Mouse (Mus musculus): ENCODE measurements around the gene Plcb1. TPM values are rescaled to one million over a fixed set of nuclear protein-coding genes. Genes with fewer than 3 reads are reported as not detected.
A peak's percentile ranks its signal among the peaks of the same experiment; 100 is the strongest.
"Not testable (repeated sequence)": the region's sequence is repeated elsewhere in the genome, so short reads cannot be mapped to it uniquely, and the experiment has no call there.

The Plcb1 gene
- polyA plus RNA-seq, 1 experiment from 2014 or later, result 30.1 TPM

- no peaks in the 10 kb centered on the region for H3K36me3 ChIP-seq
- no peaks in the 10 kb centered on the region for H3K27me3 ChIP-seq
- H3K27ac ChIP-seq, result no peak overlapping the region
- H3K4me3 ChIP-seq (replicated peaks), result no peak overlapping the region
- no peaks in the 10 kb centered on the region for H3K9me3 ChIP-seq (replicated peaks)
- H3K4me2 ChIP-seq, result no peak overlapping the region
- H3K9ac ChIP-seq, result no peak overlapping the region
- no peak for ATAC-seq (replicated peaks; ENCODE audit: low FRiP score)
- no peaks in the 10 kb centered on the region for H3K4me1 ChIP-seq
- WGBS, result 90% methylated on average over 3 of the region's 3 CpGs
These were observed 530.1 kb downstream of the Plcb1 start for GRCm38 (mm10) chr2:135315980-135316379.

GRCm38 (mm10) chr2:135318136-135318535 lies 532.3 kb downstream of the Plcb1 start:
- Histone ChIP-seq H3K27me3 (no peaks in the 10 kb centered on the region), H3K9ac (no peak overlapping the region), H3K27ac (no peak overlapping the region), H3K36me3 (no peaks in the 10 kb centered on the region), H3K4me2 (no peak overlapping the region), H3K4me1 (no peaks in the 10 kb centered on the region), H3K4me3 (replicated peaks) (no peak overlapping the region), H3K9me3 (replicated peaks) (no peaks in the 10 kb centered on the region)
- ATAC-seq (replicated peaks; ENCODE audit: low FRiP score), result no peak
- WGBS, result 92% methylated on average over 1 of the region's 1 CpGs

DNA sequence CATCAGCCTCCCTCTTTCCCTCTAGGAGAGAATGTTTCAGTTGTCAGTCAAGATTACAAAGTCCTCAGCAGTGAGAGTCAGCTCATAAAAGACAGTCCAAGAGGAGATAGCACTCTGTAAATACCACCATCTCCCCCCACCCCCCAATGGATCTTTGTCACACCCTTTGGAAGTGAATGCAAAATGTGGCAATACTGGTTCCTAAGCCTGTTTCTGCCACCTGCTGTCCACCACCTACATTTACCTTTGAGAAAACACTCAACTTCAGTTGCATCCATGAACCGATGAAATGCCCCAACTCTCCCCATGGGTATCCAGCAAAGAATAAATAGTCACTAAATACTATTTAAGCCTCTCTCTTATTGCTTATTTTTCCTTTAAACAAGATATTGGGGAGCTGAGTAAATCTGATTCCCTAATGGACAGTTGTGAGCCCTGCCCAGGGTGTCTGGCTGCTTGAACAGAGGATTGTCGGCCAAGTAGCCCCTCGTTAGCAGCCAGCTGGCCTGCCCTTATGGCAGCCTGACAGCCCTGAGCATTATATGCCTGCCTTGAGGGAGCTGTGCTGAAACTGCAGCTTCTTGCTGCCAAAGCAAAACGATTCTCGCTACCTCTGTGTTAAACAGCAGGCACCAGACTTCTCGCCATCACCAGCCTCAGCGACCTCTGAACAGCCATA lies 537.5 kb downstream of the Plcb1 start:
- Histone ChIP-seq H3K4me2 (peak overlapping the region; percentile 42), H3K9ac (no peak overlapping the region), H3K4me1 (peaks cover 4% of the 10 kb centered on the region; the same call in 1 of the 2 replicates), H3K9me3 (replicated peaks) (no peaks in the 10 kb centered on the region), H3K27me3 (no peaks in the 10 kb centered on the region), H3K27ac (no peak overlapping the region), H3K4me3 (replicated peaks) (no peak overlapping the region), H3K36me3 (no peaks in the 10 kb centered on the region)
- ATAC-seq (replicated peaks; ENCODE audit: low FRiP score), result no peak; the same call in none of the 2 replicates
- 68% methylated on average over 7 of the region's 7 CpGs for WGBS

DNA sequence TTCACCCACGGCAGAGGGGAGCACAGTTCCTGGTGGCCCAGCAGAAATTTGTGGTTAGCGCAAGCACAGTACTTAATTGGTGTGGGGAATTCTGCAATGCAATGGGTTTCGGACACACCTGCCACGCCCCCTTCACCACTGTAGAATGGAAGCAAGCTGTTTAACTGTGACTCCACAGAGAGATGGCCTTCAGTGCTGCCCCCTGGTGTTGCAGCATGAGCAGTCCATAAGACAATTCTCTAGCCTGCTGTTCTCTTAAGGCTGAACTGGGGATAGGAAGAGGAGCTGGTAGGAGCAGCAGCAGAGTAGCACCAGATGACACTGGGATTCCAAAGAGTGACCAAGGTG lies 538.1 kb downstream of the Plcb1 start:
- Histone ChIP-seq H3K9me3 (replicated peaks) (no peaks in the 10 kb centered on the region), H3K4me2 (peak overlapping the region; percentile 42), H3K4me1 (peaks cover 4% of the 10 kb centered on the region; the same call in 1 of the 2 replicates), H3K4me3 (replicated peaks) (no peak overlapping the region), H3K36me3 (no peaks in the 10 kb centered on the region), H3K27ac (no peak overlapping the region), H3K9ac (no peak overlapping the region), H3K27me3 (no peaks in the 10 kb centered on the region)
- ATAC-seq (replicated peaks; ENCODE audit: low FRiP score), result peak; percentile 92
- 35% methylated on average over 4 of the region's 4 CpGs for WGBS

DNA sequence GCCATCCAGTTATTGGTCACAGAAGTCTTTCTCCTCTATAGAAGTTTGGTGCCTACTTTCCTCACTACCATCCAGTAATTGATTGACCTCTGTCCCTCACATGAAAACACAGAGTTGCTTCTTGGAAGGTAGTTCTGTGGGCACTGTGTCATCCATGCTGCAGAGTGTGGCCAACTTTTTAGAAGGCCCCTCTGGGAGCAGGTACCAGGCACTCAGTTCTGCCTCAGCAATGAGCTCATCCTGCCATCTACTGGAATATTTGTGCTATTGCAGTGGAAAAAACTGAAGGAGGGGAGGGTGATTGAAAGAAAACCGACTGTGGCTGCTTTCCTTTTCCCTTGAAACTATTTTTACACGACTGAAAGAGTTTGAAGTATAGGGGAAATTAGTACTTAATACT lies 542.9 kb downstream of the Plcb1 start:
- Histone ChIP-seq H3K4me3 (replicated peaks) (no peak overlapping the region), H3K9ac (no peak overlapping the region), H3K4me1 (peaks cover 6% of the 10 kb centered on the region), H3K4me2 (no peak overlapping the region), H3K27ac (no peak overlapping the region), H3K36me3 (no peaks in the 10 kb centered on the region), H3K9me3 (replicated peaks) (no peaks in the 10 kb centered on the region), H3K27me3 (0 out of 2 replicates have a peak, but pooled peaks cover 7% of the 10 kb centered on the region)
- WGBS, result 0% methylated on average over 2 of the region's 2 CpGs
- ATAC-seq (replicated peaks; ENCODE audit: low FRiP score), result peak; percentile 63; the same call in 1 of the 2 replicates

DNA sequence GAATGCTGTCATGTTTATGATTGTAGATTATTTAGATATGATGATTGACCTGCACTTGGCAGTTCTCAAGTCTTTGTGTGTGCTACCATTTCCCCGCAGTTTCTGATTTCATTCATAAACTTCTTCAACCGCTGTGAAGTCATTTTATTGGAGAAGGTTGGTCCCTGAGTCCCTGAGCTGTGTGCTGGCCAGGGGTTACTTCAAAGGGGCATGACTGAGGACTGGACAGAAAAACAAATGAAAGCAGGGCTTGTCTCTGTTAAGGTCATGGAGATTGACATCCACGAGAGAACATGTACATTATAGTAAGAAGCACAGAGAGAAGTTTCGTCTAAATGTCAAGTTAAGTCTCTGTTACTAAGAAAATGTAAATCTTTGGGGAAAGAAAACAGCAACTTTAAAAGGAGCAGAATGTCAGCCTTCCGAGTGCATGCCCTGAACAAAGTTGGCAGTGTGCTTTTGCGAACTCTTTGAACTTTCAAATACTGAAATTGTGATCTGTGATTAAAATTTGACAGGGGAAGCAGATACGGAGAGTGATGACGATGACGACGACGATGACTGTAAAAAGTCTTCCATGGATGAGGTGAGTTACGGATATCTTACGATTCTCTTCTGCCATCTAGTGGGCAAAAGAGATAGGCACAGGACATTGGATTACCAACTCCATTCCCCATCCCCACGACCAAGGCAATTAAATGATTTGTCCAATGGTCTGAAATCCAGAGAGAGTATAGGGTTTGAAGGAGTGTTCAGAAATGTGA lies 544.1 kb downstream of the Plcb1 start:
- H3K9me3 ChIP-seq (replicated peaks), result no peaks in the 10 kb centered on the region
- H3K36me3 ChIP-seq, result no peaks in the 10 kb centered on the region
- H3K4me3 ChIP-seq (replicated peaks), result peak overlapping the region; percentile 28
- no peak overlapping the region for H3K27ac ChIP-seq
- 0 out of 2 replicates have a peak, but pooled peaks cover 7% of the 10 kb centered on the region for H3K27me3 ChIP-seq
- peak overlapping the region; percentile 55 for H3K4me2 ChIP-seq
- 7% methylated on average over 14 of the region's 14 CpGs for WGBS
- H3K9ac ChIP-seq, result no peak overlapping the region
- H3K4me1 ChIP-seq, result peaks cover 4% of the 10 kb centered on the region; the same call in 1 of the 2 replicates
- peak; percentile 84 for ATAC-seq (replicated peaks; ENCODE audit: low FRiP score)

DNA sequence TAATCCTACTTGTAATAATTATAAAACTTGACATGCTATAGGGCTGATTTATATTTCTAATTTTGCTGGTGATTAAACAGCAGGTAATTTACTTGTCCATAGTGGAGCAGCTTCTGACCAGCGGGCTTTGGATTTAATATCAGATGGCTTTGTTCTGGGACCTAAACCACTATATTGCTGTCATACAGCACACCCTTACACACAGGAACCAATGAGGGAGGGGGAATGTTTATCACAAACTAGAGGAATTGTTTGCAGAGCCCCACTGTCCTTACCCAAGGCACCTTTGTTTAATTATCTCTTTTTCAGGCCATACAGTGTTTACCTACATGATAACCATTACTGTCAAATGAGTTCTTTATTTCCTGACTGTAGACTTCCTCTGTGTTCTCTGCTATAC lies 546.0 kb downstream of the Plcb1 start:
- WGBS, result 89% methylated on average over 1 of the region's 1 CpGs

GRCm38 (mm10) chr2:135356311-135356710 lies 570.4 kb downstream of the Plcb1 start:
- H3K4me1 ChIP-seq, result no peaks in the 10 kb centered on the region
- H3K36me3 ChIP-seq, result no peaks in the 10 kb centered on the region
- no peaks in the 10 kb centered on the region for H3K9me3 ChIP-seq (replicated peaks)
- no peak overlapping the region for H3K4me2 ChIP-seq
- no peak overlapping the region for H3K27ac ChIP-seq
- no peak overlapping the region for H3K9ac ChIP-seq
- WGBS, result 27% methylated on average over 1 of the region's 1 CpGs
- H3K27me3 ChIP-seq, result no peaks in the 10 kb centered on the region
- ATAC-seq (replicated peaks; ENCODE audit: low FRiP score), result no peak
- no peak overlapping the region for H3K4me3 ChIP-seq (replicated peaks)

More for the DNA sequence above, 546.0 kb downstream of the Plcb1 start:
- Histone ChIP-seq H3K4me2 (no peak overlapping the region), H3K36me3 (no peaks in the 10 kb centered on the region), H3K9ac (no peak overlapping the region), H3K4me3 (replicated peaks) (no peak overlapping the region), H3K9me3 (replicated peaks) (no peaks in the 10 kb centered on the region), H3K27ac (no peak overlapping the region), H3K27me3 (0 out of 2 replicates have a peak, but pooled peaks cover 7% of the 10 kb centered on the region), H3K4me1 (peaks cover 4% of the 10 kb centered on the region; the same call in 1 of the 2 replicates)
- ATAC-seq (replicated peaks; ENCODE audit: low FRiP score), result no peak

DNA sequence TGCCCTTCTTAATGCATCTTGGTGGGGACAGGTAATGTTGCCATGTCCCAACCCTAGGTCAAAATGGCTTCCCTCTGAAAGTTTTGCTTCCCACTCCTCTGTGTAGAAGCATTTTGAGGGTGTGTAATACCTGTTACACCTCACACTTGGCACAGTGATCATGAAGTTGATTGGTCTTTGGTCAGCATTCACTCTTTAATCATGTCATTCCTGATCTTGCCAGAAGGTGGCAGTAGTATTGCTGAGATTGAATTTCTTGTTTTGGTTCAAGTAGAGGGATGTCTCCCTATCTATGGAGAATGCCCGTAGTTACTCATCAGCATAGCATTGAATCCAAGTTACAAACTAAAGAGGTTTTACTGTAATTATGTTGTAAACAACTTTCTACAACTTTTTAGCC lies 575.9 kb downstream of the Plcb1 start:
- 10% methylated on average over 1 of the region's 1 CpGs for WGBS
- Histone ChIP-seq H3K4me2 (no peak overlapping the region), H3K9ac (no peak overlapping the region), H3K27me3 (no peaks in the 10 kb centered on the region), H3K9me3 (replicated peaks) (no peaks in the 10 kb centered on the region), H3K36me3 (no peaks in the 10 kb centered on the region), H3K4me1 (no peaks in the 10 kb centered on the region), H3K4me3 (replicated peaks) (no peak overlapping the region), H3K27ac (no peak overlapping the region)
- ATAC-seq (replicated peaks; ENCODE audit: low FRiP score), result no peak

GRCm38 (mm10) chr2:135362948-135363347 lies 577.1 kb downstream of the Plcb1 start:
- Histone ChIP-seq H3K27me3 (no peaks in the 10 kb centered on the region), H3K27ac (no peak overlapping the region), H3K4me1 (no peaks in the 10 kb centered on the region), H3K4me2 (no peak overlapping the region), H3K9ac (no peak overlapping the region), H3K9me3 (replicated peaks) (no peaks in the 10 kb centered on the region), H3K36me3 (no peaks in the 10 kb centered on the region), H3K4me3 (replicated peaks) (no peak overlapping the region)
- ATAC-seq (replicated peaks; ENCODE audit: low FRiP score), result no peak
- 79% methylated on average over 5 of the region's 5 CpGs for WGBS

DNA sequence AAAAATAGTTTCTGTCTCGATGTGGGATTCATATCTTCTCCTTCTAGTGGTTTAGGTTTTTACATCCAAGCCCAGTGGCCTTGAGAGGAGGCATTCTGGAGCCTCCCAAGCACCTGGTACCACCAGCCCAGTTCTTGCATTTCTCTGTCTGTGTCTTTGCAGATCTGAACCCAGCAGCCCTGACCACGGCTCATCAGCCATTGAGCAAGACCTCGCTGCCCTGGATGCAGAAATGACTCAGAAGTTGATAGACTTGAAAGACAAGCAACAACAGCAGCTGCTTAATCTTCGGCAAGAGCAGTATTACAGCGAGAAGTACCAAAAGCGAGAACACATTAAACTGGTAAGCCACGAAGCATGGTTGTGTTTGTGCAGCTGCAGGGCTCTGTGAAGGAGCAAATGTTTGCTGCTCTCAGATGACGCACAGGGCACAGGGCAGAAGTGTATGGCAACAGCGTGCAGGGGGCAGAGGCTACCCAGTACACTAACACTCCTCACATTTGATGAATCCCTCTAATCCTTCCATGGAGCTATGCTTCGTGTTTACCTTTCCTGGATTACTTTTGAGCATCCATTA lies 584.5 kb downstream of the Plcb1 start:
- no peaks in the 10 kb centered on the region for H3K27me3 ChIP-seq
- H3K4me1 ChIP-seq, result no peaks in the 10 kb centered on the region
- peak; percentile 83; the same call in 1 of the 2 replicates for ATAC-seq (replicated peaks; ENCODE audit: low FRiP score)
- 35% methylated on average over 10 of the region's 10 CpGs for WGBS
- H3K36me3 ChIP-seq, result 0 out of 2 replicates have a peak, but pooled peaks cover 4% of the 10 kb centered on the region
- no peaks in the 10 kb centered on the region for H3K9me3 ChIP-seq (replicated peaks)
- H3K4me3 ChIP-seq (replicated peaks), result no peak overlapping the region
- H3K9ac ChIP-seq, result no peak overlapping the region
- 0 out of 2 replicates have a peak overlapping the region, but pooled peaks have one; percentile 20 for H3K27ac ChIP-seq
- no peak overlapping the region for H3K4me2 ChIP-seq

- not testable (repeated sequence) for H3K9ac ChIP-seq; ATAC-seq (replicated peaks; ENCODE audit: low FRiP score)
These were observed 594.9 kb downstream of the Plcb1 start for GRCm38 (mm10) chr2:135380796-135381195.

More at GRCm38 (mm10) chr2:135380796-135381195, 594.9 kb downstream of the Plcb1 start:
- WGBS, result 29% methylated on average over 7 of the region's 7 CpGs
- H3K27ac ChIP-seq; H3K9me3 ChIP-seq (replicated peaks); H3K27me3 ChIP-seq; H3K36me3 ChIP-seq; H3K4me3 ChIP-seq (replicated peaks); H3K4me2 ChIP-seq; H3K4me1 ChIP-seq: not testable (repeated sequence)

Measured in kidney, embryonic 15.5 days (tissue).